Mouse (Mus musculus) cerebellum, postnatal 14 days (tissue): ENCODE data around the gene Cog2.

Source experiments
- DNase-seq, 2 experiments: peaks; one replicate each; pipeline ENCODE4 v3.0.0; 2021; ENCODE audit warnings: mixed read lengths in 2 of 2

Gene Cog2

GRCm38 (mm10) chr8:124520249-124521080 is at the start of gene Cog2:
Cog2 (plus strand) TSS chr8:124520767.
- peak; percentile 94 to 95 for DNase-seq

GRCm38 (mm10) chr8:124475690-124476089 is 44.9 kb upstream of the Cog2 start:
- DNase-seq = no peak

- peak; percentile 57 to 59 for DNase-seq
Observed at GRCm38 (mm10) chr8:124476701-124477100, 43.9 kb upstream of the Cog2 start.

- no peak for DNase-seq
Observed at GRCm38 (mm10) chr8:124479251-124479650, 41.3 kb upstream of the Cog2 start.

- no peak for DNase-seq
Observed at GRCm38 (mm10) chr8:124480321-124480720, 40.2 kb upstream of the Cog2 start.

GRCm38 (mm10) chr8:124482790-124483189 is 37.8 kb upstream of the Cog2 start:
- DNase-seq = peak in 1 of 2 experiments; percentile 46

GRCm38 (mm10) chr8:124483356-124484115 is 37.0 kb upstream of the Cog2 start:
- DNase-seq = no peak

- no peak for DNase-seq
Observed at GRCm38 (mm10) chr8:124489311-124489710, 31.3 kb upstream of the Cog2 start.

GRCm38 (mm10) chr8:124489786-124490185 is 30.8 kb upstream of the Cog2 start:
- no peak for DNase-seq

GRCm38 (mm10) chr8:124494397-124494796 is 26.2 kb upstream of the Cog2 start:
- peak; percentile 93 for DNase-seq

- no peak for DNase-seq
Observed at GRCm38 (mm10) chr8:124494955-124495354, 25.6 kb upstream of the Cog2 start.

- DNase-seq = peak; percentile 72 to 79
Observed at GRCm38 (mm10) chr8:124495676-124496075, 24.9 kb upstream of the Cog2 start.

- peak; percentile 35 to 50 for DNase-seq
Observed at GRCm38 (mm10) chr8:124496266-124496665, 24.3 kb upstream of the Cog2 start.

GRCm38 (mm10) chr8:124496871-124497270 is 23.7 kb upstream of the Cog2 start:
- DNase-seq = peak; percentile 32 to 45

- DNase-seq = peak in 1 of 2 experiments; percentile 49
Observed at GRCm38 (mm10) chr8:124498398-124498797, 22.2 kb upstream of the Cog2 start.

- DNase-seq = peak in 1 of 2 experiments; percentile 43
Observed at GRCm38 (mm10) chr8:124499236-124499937, 21.2 kb upstream of the Cog2 start.

GRCm38 (mm10) chr8:124499938-124500239 is 20.7 kb upstream of the Cog2 start:
- no peak for DNase-seq

- DNase-seq = peak; percentile 47 to 52
Observed at GRCm38 (mm10) chr8:124505626-124506025, 14.9 kb upstream of the Cog2 start.

GRCm38 (mm10) chr8:124507572-124508320 is 12.8 kb upstream of the Cog2 start:
- peak; percentile 79 to 83 for DNase-seq

GRCm38 (mm10) chr8:124508321-124508695 is 12.3 kb upstream of the Cog2 start:
- DNase-seq = peak; percentile 76 to 84

- DNase-seq = no peak
Observed at GRCm38 (mm10) chr8:124509156-124509555, 11.4 kb upstream of the Cog2 start.

GRCm38 (mm10) chr8:124516039-124516438 is 4.5 kb upstream of the Cog2 start:
- DNase-seq = no peak

- no peak for DNase-seq
Observed at GRCm38 (mm10) chr8:124516525-124516924, 4.0 kb upstream of the Cog2 start.
